Mouse (Mus musculus) liver, embryonic 14.5 days (tissue): ENCODE measurements around the gene Sult6b1. TPM values are rescaled to one million over a fixed set of nuclear protein-coding genes. Genes with fewer than 3 reads are reported as not detected.

ENCODE experiments used
- ATAC-seq: fragments of 200-750 bp; cut with Nextera tagmentation; 2 replicates; pipeline ENCODE4 v1.8.0; 2017; ENCODE audit warnings: moderate number of reproducible peaks, mild to moderate bottlenecking, moderate library complexity; ENCODE audit not compliant: insufficient read depth
- DNase-seq, 3 experiments: peaks; one replicate each; pipeline ENCODE4 v3.0.0-alpha.2; 2012 to 2013; ENCODE audit warnings: low read depth in 3 of 3, low spot score in 3 of 3
- H3K27ac ChIP-seq: fragments of 300-500 bp; sonication (generic); 2 replicates; pipeline ENCODE4 v1.5.1; 2014; ENCODE audit warnings: moderate library complexity, mild to moderate bottlenecking, control low read depth, inconsistent platforms
- H3K27me3 ChIP-seq: fragments of 300-500 bp; sonication (generic); 2 replicates; pipeline ENCODE4 v1.6.1; 2014; ENCODE audit warnings: mild to moderate bottlenecking, low read length, moderate library complexity; ENCODE audit not compliant: control insufficient read depth, insufficient read depth
- H3K36me3 ChIP-seq: fragments of 300-500 bp; sonication (generic); replicated peaks from 2 replicates; pipeline ENCODE4 v1.6.1; 2014; ENCODE audit warnings: low read depth; ENCODE audit not compliant: control insufficient read depth, insufficient read depth
- H3K4me1 ChIP-seq, 2 experiments: fragments of 200-500 bp in 1 of 2; fragments of 300-500 bp in 1 of 2; sonication (generic) in 1 of 2; replicated peaks; 2 replicates each; pipeline ENCODE4 v1.6.1; 2012 to 2014; ENCODE audit warnings: antibody characterized with exemption in 1 of 2, inconsistent platforms in 1 of 2, low read length in 1 of 2; ENCODE audit not compliant: control insufficient read depth in 2 of 2, insufficient read depth in 2 of 2
- H3K4me2 ChIP-seq: fragments of 300-500 bp; sonication (generic); 2 replicates; pipeline ENCODE4 v1.6.1; 2014; ENCODE audit warnings: low read depth, mild to moderate bottlenecking, control low read depth, moderate library complexity
- H3K4me3 ChIP-seq, 2 experiments: fragments of 200-500 bp in 1 of 2; fragments of 300-500 bp in 1 of 2; sonication (generic) in 1 of 2; 2 replicates each; pipeline ENCODE4 v1.5.1; 2012 to 2014; ENCODE audit warnings: low read depth in 2 of 2, low read length in 2 of 2, mild to moderate bottlenecking in 2 of 2, control low read depth in 1 of 2, inconsistent platforms in 1 of 2, moderate library complexity in 1 of 2; ENCODE audit not compliant: insufficient read depth in 1 of 2
- H3K9ac ChIP-seq: fragments of 300-500 bp; sonication (generic); replicated peaks from 2 replicates; pipeline ENCODE4 v1.6.1; 2014; ENCODE audit warnings: mild to moderate bottlenecking, control low read depth, moderate library complexity
- H3K9me3 ChIP-seq: fragments of 300-500 bp; sonication (generic); 2 replicates; pipeline ENCODE4 v1.6.1; 2016; ENCODE audit warnings: low read length, mixed read lengths; ENCODE audit not compliant: control insufficient read depth
- CTCF ChIP-seq: IDR thresholded peaks from 2 replicates; pipeline ENCODE4 v1.5.1; 2016; ENCODE audit warnings: antibody characterized with exemption, low read depth, control low read depth
- EP300 ChIP-seq: IDR thresholded peaks from 2 replicates; pipeline ENCODE4 v1.6.1; 2016; ENCODE audit warnings: antibody characterized with exemption, low read depth
- WGBS: fragments of 180-500 bp; shearing (Covaris S2); extraction: QIAGEN DNeasy Blood & Tissue Kit; methylation state at CpG from one replicate; pipeline ENCODE4 v1.1.7; 2014; ENCODE audit not compliant: insufficient replicate concordance; 5-methylcytosine and 5-hydroxymethylcytosine counted together
- polyA plus RNA-seq, 2 experiments: library from polyadenylated mRNA; depleted of rRNA in 1 of 2; stranded (reverse) in 1 of 2; unstranded in 1 of 2; fragments of >200 nt; fragmentation: Nextera tagmentation in 1 of 2; extraction: Ambion mirVana in 1 of 2; gene quantifications; 2 replicates each; pipeline versions ENCODE4 v1.2.1 to v1.2.3; 2012 to 2014

Gene Sult6b1
- polyA plus RNA-seq, 2 experiments: 0.08 TPM; not detected in 1

GRCm38 (mm10) chr17:78909374-78909773 lies 2.6 kb upstream of the Sult6b1 start:
- Histone ChIP-seq H3K4me1 (peaks cover 2% of the 10 kb centered on the region in 2 experiments; a peak in 2 of 4 replicates), H3K4me3 (no peak overlapping the region), H3K27me3 (no peaks in the 10 kb centered on the region), H3K4me2 (no peak overlapping the region), H3K36me3 (no peaks in the 10 kb centered on the region), H3K9ac (no peak overlapping the region), H3K9me3 (no peaks in the 10 kb centered on the region), H3K27ac (no peak overlapping the region)
- ATAC-seq (no peak), DNase-seq (no peak)
- WGBS: 49% methylated on average over 2 of the region's 2 CpGs
- no peak for TF ChIP-seq EP300
- TF ChIP-seq CTCF: no peak

- TF ChIP-seq CTCF (no peak), EP300 (no peak)
- 37% methylated on average over 2 of the region's 2 CpGs for WGBS
Measured at GRCm38 (mm10) chr17:78903158-78903557, 3.6 kb downstream of the Sult6b1 start.

GRCm38 (mm10) chr17:78895394-78895793 lies 11.4 kb downstream of the Sult6b1 start:
- ATAC-seq: no peak
- H3K9me3 ChIP-seq: no peaks in the 10 kb centered on the region
- no peaks in the 10 kb centered on the region for H3K27me3 ChIP-seq
- H3K4me1 ChIP-seq: no peaks in the 10 kb centered on the region
- no peaks in the 10 kb centered on the region for H3K36me3 ChIP-seq
- WGBS: 20% methylated on average over 8 of the region's 8 CpGs
- H3K27ac ChIP-seq: no peak overlapping the region
- no peak overlapping the region for H3K4me3 ChIP-seq
- H3K4me2 ChIP-seq: 0 out of 2 replicates have a peak overlapping the region, but pooled peaks have one; percentile 29
- H3K9ac ChIP-seq: no peak overlapping the region
- DNase-seq: no peak
- peak; percentile 57 for TF ChIP-seq CTCF
- TF ChIP-seq EP300: no peak

More at GRCm38 (mm10) chr17:78903158-78903557, 3.6 kb downstream of the Sult6b1 start:
- DNase-seq: no peak
- no peak overlapping the region for H3K4me2 ChIP-seq
- H3K4me3 ChIP-seq: no peak overlapping the region
- H3K27ac ChIP-seq: no peak overlapping the region
- H3K9ac ChIP-seq: no peak overlapping the region
- H3K27me3 ChIP-seq: no peaks in the 10 kb centered on the region
- ATAC-seq: no peak
- no peaks in the 10 kb centered on the region for H3K36me3 ChIP-seq
- H3K9me3 ChIP-seq: no peaks in the 10 kb centered on the region
- no peaks in the 10 kb centered on the region for H3K4me1 ChIP-seq

- Histone ChIP-seq H3K4me2 (no peak overlapping the region), H3K36me3 (no peaks in the 10 kb centered on the region), H3K4me3 (no peak overlapping the region), H3K27me3 (no peaks in the 10 kb centered on the region), H3K4me1 (no peaks in the 10 kb centered on the region), H3K27ac (no peak overlapping the region), H3K9me3 (no peaks in the 10 kb centered on the region), H3K9ac (no peak overlapping the region)
- no peak for DNase-seq
- 66% methylated on average over 7 of the region's 7 CpGs for WGBS
- ATAC-seq: no peak
- TF ChIP-seq EP300 (no peak), CTCF (no peak)
Measured at GRCm38 (mm10) chr17:78894991-78895390, 11.8 kb downstream of the Sult6b1 start.

GRCm38 (mm10) chr17:78891020-78891419 lies 15.8 kb downstream of the Sult6b1 start:
- Histone ChIP-seq H3K9ac (no peak overlapping the region), H3K27me3 (no peaks in the 10 kb centered on the region), H3K4me3 (no peak overlapping the region), H3K4me1 (no peaks in the 10 kb centered on the region), H3K4me2 (no peak overlapping the region), H3K9me3 (no peaks in the 10 kb centered on the region), H3K27ac (no peak overlapping the region), H3K36me3 (no peaks in the 10 kb centered on the region)
- no peak for TF ChIP-seq EP300
- ATAC-seq: no peak
- WGBS: 51% methylated on average over 9 of the region's 9 CpGs
- DNase-seq: no peak
